Mouse (Mus musculus): ENCODE data around the gene Poc1a. TPM values are rescaled to one million over a fixed set of nuclear protein-coding genes. Genes with fewer than 3 reads are reported as not detected.

Poc1a gene
- polyA plus RNA-seq, 1 experiment from 2014 or later = 13.4 TPM

DNA sequence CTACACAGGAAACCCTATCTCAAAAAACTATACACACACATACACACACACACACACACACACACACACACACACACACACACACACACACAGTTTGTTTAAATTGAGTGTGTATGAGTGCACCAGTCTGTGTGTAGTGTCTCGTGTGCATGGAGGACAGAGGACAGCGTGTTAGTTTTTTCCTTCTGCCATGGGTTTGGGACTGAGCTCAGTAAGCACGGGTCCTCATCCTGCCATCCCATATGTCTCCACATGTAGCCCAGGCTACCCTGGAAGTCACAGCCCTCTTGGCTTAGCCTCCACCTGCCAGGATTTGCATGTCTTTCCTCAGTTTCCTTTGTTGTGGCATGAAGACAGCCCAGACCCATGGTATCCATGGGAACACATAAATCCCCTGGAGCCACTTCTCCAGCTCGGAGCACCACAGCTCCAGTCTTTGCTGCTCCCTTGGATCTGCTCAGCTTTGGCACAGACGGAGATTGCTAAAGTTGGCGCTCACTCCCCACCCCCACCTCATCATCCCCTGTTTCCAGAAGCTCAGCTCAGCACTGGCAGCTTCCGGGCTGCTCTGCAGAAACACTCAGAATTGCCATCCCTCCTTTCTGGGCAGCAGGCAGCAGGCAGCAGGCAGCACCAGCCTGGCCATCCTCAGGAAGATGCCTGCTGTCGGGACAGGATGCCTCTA is 46.4 kb downstream of the Poc1a start:
- peak; percentile 80 for ATAC-seq (replicated peaks)
- H3K27ac ChIP-seq (replicated peaks) = peak overlapping the region; percentile 83
- WGBS = 58% methylated on average over 8 of the region's 8 CpGs

DNA sequence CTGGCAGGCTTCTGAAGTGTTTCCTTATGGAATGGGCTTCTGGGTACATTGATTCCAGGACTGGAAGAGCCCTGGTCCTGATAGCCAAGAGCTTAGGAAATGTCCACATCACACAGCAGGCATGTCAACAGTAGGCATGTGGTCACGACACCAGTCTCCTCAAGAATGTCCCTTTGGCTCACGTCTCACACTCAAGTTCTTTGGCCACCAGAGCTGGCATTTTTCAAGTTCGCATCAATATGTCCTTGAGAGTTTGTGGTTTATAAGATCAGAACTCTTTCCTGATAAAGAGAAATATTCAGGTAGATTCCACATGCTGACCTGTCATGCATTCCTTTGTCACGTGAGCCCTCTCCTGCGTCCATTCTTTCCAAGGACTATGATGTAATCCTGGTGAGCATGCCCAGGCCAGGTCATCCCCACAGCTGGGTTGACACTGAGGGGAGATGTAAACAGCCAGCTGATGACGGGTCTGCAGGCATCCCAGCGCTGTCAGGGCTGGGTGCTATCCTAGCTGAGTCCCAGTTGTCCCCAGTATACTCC is 47.3 kb downstream of the Poc1a start:
- no peak for ATAC-seq (replicated peaks)
- H3K4me1 ChIP-seq = peaks cover 12% of the 10 kb centered on the region
- H3K36me3 ChIP-seq = no peaks in the 10 kb centered on the region
- H3K27me3 ChIP-seq = no peaks in the 10 kb centered on the region
- no peaks in the 10 kb centered on the region for H3K9me3 ChIP-seq
- no peak overlapping the region for H3K4me3 ChIP-seq
- H3K27ac ChIP-seq (replicated peaks) = peak overlapping the region; percentile 83
- no peak overlapping the region for H3K4me2 ChIP-seq (replicated peaks)
- no peak overlapping the region for H3K9ac ChIP-seq (replicated peaks)
- 85% methylated on average over 7 of the region's 7 CpGs for WGBS

More for the DNA sequence above, 46.4 kb downstream of the Poc1a start:
- Histone ChIP-seq H3K4me3 (no peak overlapping the region), H3K9me3 (no peaks in the 10 kb centered on the region), H3K9ac (replicated peaks) (no peak overlapping the region), H3K27me3 (no peaks in the 10 kb centered on the region), H3K4me1 (peaks cover 12% of the 10 kb centered on the region), H3K4me2 (replicated peaks) (no peak overlapping the region), H3K36me3 (no peaks in the 10 kb centered on the region)

DNA sequence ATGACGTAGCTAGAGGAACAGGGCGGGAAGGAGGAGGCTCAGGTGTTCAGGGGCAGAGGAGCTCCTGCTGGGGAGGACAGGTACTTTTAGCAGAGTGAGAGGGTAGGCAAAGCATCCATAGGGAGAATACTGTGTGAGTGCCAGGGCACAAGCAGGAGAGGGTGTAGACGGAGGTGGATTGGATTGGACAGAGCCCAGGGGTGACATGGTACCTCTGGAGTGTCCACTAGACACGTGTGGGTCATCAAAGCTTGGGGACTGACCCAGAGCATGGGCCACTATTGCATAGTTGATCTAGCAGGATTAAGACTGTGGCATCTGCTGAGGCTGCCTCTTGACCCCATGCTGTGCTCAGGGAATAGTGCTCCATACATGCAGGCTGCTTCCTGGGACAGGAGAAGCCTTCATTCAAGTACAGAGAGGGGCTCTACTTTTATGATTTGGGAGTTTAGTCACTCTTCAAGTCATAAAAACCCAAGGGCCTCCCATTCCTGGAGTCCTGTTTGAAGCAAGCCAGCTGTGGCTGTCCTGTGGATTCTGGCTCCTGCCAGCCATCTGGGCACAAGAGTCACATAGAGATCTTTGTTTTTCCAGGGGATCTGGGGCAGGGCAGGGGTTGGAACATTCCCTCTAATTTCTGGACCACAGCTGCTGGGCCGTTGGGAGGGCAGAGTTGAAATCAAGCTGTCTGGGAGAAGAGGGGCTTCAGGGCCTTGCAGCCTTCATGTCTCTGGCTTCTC is 48.1 kb downstream of the Poc1a start:
- Histone ChIP-seq H3K9me3 (no peaks in the 10 kb centered on the region), H3K4me1 (peaks cover 12% of the 10 kb centered on the region), H3K9ac (replicated peaks) (no peak overlapping the region), H3K4me3 (no peak overlapping the region), H3K4me2 (replicated peaks) (no peak overlapping the region), H3K27ac (replicated peaks) (no peak overlapping the region), H3K36me3 (no peaks in the 10 kb centered on the region), H3K27me3 (no peaks in the 10 kb centered on the region)
- ATAC-seq (replicated peaks) = no peak
- WGBS = 74% methylated on average over 5 of the region's 5 CpGs

GRCm38 (mm10) chr9:106332746-106333145 is 51.9 kb downstream of the Poc1a start:
- 79% methylated on average over 3 of the region's 3 CpGs for WGBS

DNA sequence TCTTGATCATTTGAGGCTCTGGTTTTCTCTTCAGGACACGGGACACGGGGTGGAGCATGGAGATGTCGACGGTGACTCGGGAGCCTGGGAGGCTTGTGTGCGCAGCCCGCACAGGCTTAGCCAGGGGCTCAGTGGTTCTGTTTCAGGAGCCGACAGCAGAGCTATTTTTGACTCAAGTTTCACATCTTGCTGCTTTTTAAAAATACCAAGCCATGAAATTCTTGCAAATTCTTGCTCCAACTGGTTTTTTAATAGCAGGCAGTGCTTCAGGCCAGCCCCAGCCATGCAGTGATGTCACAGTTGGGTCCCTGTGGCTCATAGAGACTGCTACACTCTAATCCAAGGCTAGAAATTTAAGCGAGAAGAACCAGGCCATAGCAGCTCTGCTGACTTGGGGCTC is 56.8 kb downstream of the Poc1a start:
- H3K4me1 ChIP-seq = peaks cover 20% of the 10 kb centered on the region
- H3K4me2 ChIP-seq (replicated peaks) = no peak overlapping the region
- no peak overlapping the region for H3K4me3 ChIP-seq
- H3K36me3 ChIP-seq = no peaks in the 10 kb centered on the region
- ATAC-seq (replicated peaks) = no peak
- no peaks in the 10 kb centered on the region for H3K27me3 ChIP-seq
- H3K9ac ChIP-seq (replicated peaks) = no peak overlapping the region
- peak overlapping the region; percentile 46; the same call in 1 of the 2 replicates for H3K27ac ChIP-seq (replicated peaks)
- WGBS = 81% methylated on average over 9 of the region's 9 CpGs
- H3K9me3 ChIP-seq = no peaks in the 10 kb centered on the region

More at GRCm38 (mm10) chr9:106332746-106333145, 51.9 kb downstream of the Poc1a start:
- no peaks in the 10 kb centered on the region for H3K9me3 ChIP-seq
- no peak overlapping the region for H3K4me2 ChIP-seq (replicated peaks)
- no peaks in the 10 kb centered on the region for H3K36me3 ChIP-seq
- H3K27me3 ChIP-seq = no peaks in the 10 kb centered on the region
- H3K27ac ChIP-seq (replicated peaks) = no peak overlapping the region
- no peak overlapping the region for H3K4me3 ChIP-seq
- H3K4me1 ChIP-seq = peaks cover 12% of the 10 kb centered on the region
- H3K9ac ChIP-seq (replicated peaks) = no peak overlapping the region
- no peak for ATAC-seq (replicated peaks)

GRCm38 (mm10) chr9:106338462-106339172 is 57.8 kb downstream of the Poc1a start:
- ATAC-seq (replicated peaks) = peak; percentile 46; the same call in 1 of the 2 replicates
- no peaks in the 10 kb centered on the region for H3K9me3 ChIP-seq
- H3K4me2 ChIP-seq (replicated peaks) = no peak overlapping the region
- no peaks in the 10 kb centered on the region for H3K36me3 ChIP-seq
- no peak overlapping the region for H3K4me3 ChIP-seq
- H3K27ac ChIP-seq (replicated peaks) = peak overlapping the region; percentile 46; the same call in 1 of the 2 replicates
- H3K9ac ChIP-seq (replicated peaks) = no peak overlapping the region
- H3K4me1 ChIP-seq = peaks cover 20% of the 10 kb centered on the region
- WGBS = 6% methylated on average over 10 of the region's 10 CpGs
- no peaks in the 10 kb centered on the region for H3K27me3 ChIP-seq

- Histone ChIP-seq H3K36me3 (no peaks in the 10 kb centered on the region), H3K9me3 (no peaks in the 10 kb centered on the region), H3K4me2 (replicated peaks) (no peak overlapping the region), H3K4me1 (peaks cover 20% of the 10 kb centered on the region), H3K9ac (replicated peaks) (no peak overlapping the region), H3K27me3 (no peaks in the 10 kb centered on the region), H3K4me3 (no peak overlapping the region), H3K27ac (replicated peaks) (peak overlapping the region; percentile 16; the same call in 1 of the 2 replicates)
- 39% methylated on average over 6 of the region's 6 CpGs for WGBS
- ATAC-seq (replicated peaks) = 0 out of 2 replicates have a peak, but pooled peaks have one; percentile 13
These were observed 58.3 kb downstream of the Poc1a start for GRCm38 (mm10) chr9:106339173-106339558.

GRCm38 (mm10) chr9:106339730-106340129 is 58.9 kb downstream of the Poc1a start:
- ATAC-seq (replicated peaks) = no peak
- H3K9me3 ChIP-seq = no peaks in the 10 kb centered on the region
- no peak overlapping the region for H3K4me2 ChIP-seq (replicated peaks)
- H3K4me3 ChIP-seq = no peak overlapping the region
- H3K27me3 ChIP-seq = no peaks in the 10 kb centered on the region
- 87% methylated on average over 4 of the region's 4 CpGs for WGBS
- H3K4me1 ChIP-seq = peaks cover 23% of the 10 kb centered on the region
- no peaks in the 10 kb centered on the region for H3K36me3 ChIP-seq
- no peak overlapping the region for H3K27ac ChIP-seq (replicated peaks)
- H3K9ac ChIP-seq (replicated peaks) = no peak overlapping the region

- Histone ChIP-seq H3K27me3 (no peaks in the 10 kb centered on the region), H3K4me3 (no peak overlapping the region), H3K27ac (replicated peaks) (no peak overlapping the region), H3K4me1 (peaks cover 29% of the 10 kb centered on the region), H3K36me3 (no peaks in the 10 kb centered on the region), H3K4me2 (replicated peaks) (no peak overlapping the region), H3K9ac (replicated peaks) (no peak overlapping the region), H3K9me3 (no peaks in the 10 kb centered on the region)
- no peak for ATAC-seq (replicated peaks)
- 75% methylated on average over 13 of the region's 13 CpGs for WGBS
These were observed 59.8 kb downstream of the Poc1a start for GRCm38 (mm10) chr9:106340501-106341312.

DNA sequence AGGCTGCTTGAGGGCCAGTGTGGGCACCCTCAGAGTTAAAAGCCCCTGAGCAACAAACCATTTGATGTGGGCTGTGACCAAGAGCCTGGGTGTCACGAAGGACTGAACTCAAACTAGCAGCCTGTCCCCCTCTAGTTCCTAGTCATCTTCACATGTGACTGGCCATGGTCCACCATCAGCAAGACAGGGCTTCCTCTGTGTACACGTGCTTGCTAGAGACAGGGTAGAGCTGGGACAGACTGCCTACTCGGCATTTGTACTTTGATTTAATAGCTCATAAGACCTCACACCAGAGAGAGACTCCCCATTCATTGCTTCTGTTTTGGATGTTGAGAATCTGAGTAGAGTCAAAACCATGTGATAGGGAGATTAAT is 60.4 kb downstream of the Poc1a start:
- WGBS = 80% methylated on average over 3 of the region's 3 CpGs

DNA sequence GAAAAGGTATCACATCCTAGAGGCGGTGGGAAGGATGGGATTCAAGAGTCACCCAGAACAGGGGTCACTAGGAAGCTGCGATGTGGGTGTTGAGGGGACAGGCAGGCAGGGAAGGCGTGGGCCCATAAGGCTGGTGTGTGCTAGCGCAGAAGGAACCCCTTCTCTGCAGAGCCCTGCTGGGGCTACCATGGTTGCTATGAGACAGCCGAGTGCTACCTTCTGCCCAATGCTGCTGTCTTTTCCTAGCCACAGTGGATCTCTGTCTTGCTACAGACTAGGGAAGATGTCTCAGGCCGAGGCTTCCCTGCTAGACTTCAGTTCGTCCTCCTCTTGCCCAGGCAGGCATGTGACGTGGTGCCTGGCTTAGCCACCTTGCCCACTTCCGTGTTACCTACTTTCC is 61.7 kb downstream of the Poc1a start:
- H3K36me3 ChIP-seq = no peaks in the 10 kb centered on the region
- WGBS = 89% methylated on average over 9 of the region's 9 CpGs
- ATAC-seq (replicated peaks) = no peak

More for the DNA sequence above, 60.4 kb downstream of the Poc1a start:
- H3K27me3 ChIP-seq = no peaks in the 10 kb centered on the region
- no peak for ATAC-seq (replicated peaks)
- no peak overlapping the region for H3K4me3 ChIP-seq
- H3K9ac ChIP-seq (replicated peaks) = no peak overlapping the region
- H3K4me2 ChIP-seq (replicated peaks) = no peak overlapping the region
- H3K9me3 ChIP-seq = no peaks in the 10 kb centered on the region
- no peak overlapping the region for H3K27ac ChIP-seq (replicated peaks)
- peaks cover 29% of the 10 kb centered on the region for H3K4me1 ChIP-seq
- H3K36me3 ChIP-seq = no peaks in the 10 kb centered on the region

More for the DNA sequence above, 61.7 kb downstream of the Poc1a start:
- Histone ChIP-seq H3K9ac (replicated peaks) (no peak overlapping the region), H3K4me3 (no peak overlapping the region), H3K27ac (replicated peaks) (no peak overlapping the region), H3K4me1 (peaks cover 28% of the 10 kb centered on the region), H3K4me2 (replicated peaks) (no peak overlapping the region), H3K27me3 (no peaks in the 10 kb centered on the region), H3K9me3 (no peaks in the 10 kb centered on the region)
